Mouse (Mus musculus) liver, embryonic 12.5 days (tissue): Measurements from ENCODE around the gene Slc30a3. TPM values are rescaled to one million over a fixed set of nuclear protein-coding genes. Genes with fewer than 3 reads are reported as not detected.
A peak's percentile ranks its signal among the peaks of the same experiment; 100 is the strongest.
"Not testable (repeated sequence)": the region's sequence is repeated elsewhere in the genome, so short reads cannot be mapped to it uniquely, and the experiment has no call there.

Experiments used
- ATAC-seq: fragments of 200-750 bp; cut with Nextera tagmentation; 2 replicates; pipeline ENCODE4 v1.8.0; 2017; ENCODE audit warnings: moderate number of reproducible peaks, mild to moderate bottlenecking, moderate library complexity
- H3K27ac ChIP-seq: fragments of 300-500 bp; sonication (generic); 2 replicates; pipeline ENCODE4 v1.5.1; 2016; ENCODE audit warnings: mild to moderate bottlenecking
- H3K27me3 ChIP-seq: fragments of 300-500 bp; sonication (generic); replicated peaks from 2 replicates; pipeline ENCODE4 v1.6.1; 2016; ENCODE audit warnings: mild to moderate bottlenecking, moderate library complexity
- H3K36me3 ChIP-seq: fragments of 300-500 bp; sonication (generic); 2 replicates; pipeline ENCODE4 v1.6.1; 2016; ENCODE audit warnings: mild to moderate bottlenecking, moderate library complexity
- H3K4me1 ChIP-seq: fragments of 300-500 bp; sonication (generic); 2 replicates; pipeline ENCODE4 v1.6.1; 2016
- H3K4me2 ChIP-seq: fragments of 300-500 bp; sonication (generic); 2 replicates; pipeline ENCODE4 v1.6.1; 2016; ENCODE audit warnings: mild to moderate bottlenecking, moderate library complexity
- H3K4me3 ChIP-seq: fragments of 300-500 bp; sonication (generic); 2 replicates; pipeline ENCODE4 v1.5.1; 2016; ENCODE audit warnings: mild to moderate bottlenecking, moderate library complexity
- H3K9ac ChIP-seq: fragments of 300-500 bp; sonication (generic); 2 replicates; pipeline ENCODE4 v1.6.1; 2016; ENCODE audit warnings: mild to moderate bottlenecking, moderate library complexity
- H3K9me3 ChIP-seq: fragments of 300-500 bp; sonication (generic); replicated peaks from 2 replicates; pipeline ENCODE4 v1.6.1; 2016; ENCODE audit warnings: mild to moderate bottlenecking, moderate library complexity
- WGBS: fragments of 180-500 bp; shearing (Covaris S2); methylation state at CpG from one replicate; pipeline ENCODE4 v1.1.7; 2016; ENCODE audit not compliant: insufficient replicate concordance; 5-methylcytosine and 5-hydroxymethylcytosine counted together
- polyA plus RNA-seq: library from polyadenylated mRNA; unstranded; fragments of >200 nt; fragmentation: Nextera tagmentation; extraction: Ambion mirVana; gene quantifications from 2 replicates; pipeline ENCODE4 v1.2.1, GENCODE M21; 2016

Gene Slc30a3
- polyA plus RNA-seq, 1 experiment from 2014 or later, result 0.26 TPM

DNA sequence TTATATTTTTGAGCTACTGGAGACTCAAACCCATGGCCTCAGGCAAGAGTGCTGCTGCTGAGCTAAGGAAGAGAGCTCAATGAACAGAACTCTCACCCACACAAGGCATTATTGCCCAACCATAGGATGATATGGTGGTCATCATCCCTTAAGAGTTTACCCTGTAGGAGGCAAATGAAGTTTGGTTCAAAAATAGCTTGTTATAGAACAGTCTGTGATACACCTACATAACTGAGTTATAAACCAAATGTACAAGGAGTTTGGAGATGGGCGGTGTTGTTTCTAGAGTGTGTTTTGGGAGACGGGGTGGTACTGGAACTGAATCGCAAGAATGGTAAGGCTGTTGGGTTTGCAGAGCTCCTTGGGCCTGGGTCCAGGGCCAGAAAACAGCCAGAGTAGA is 38.2 kb downstream of the Slc30a3 start:
- Histone ChIP-seq H3K9ac (no peak overlapping the region), H3K27me3 (no peaks in the 10 kb centered on the region), H3K4me1 (no peaks in the 10 kb centered on the region), H3K9me3 (no peaks in the 10 kb centered on the region), H3K36me3 (peaks cover 98% of the 10 kb centered on the region), H3K27ac (no peak overlapping the region), H3K4me3 (no peak overlapping the region), H3K4me2 (no peak overlapping the region)
- no peak for ATAC-seq
- 82% methylated on average over 3 of the region's 3 CpGs for WGBS

DNA sequence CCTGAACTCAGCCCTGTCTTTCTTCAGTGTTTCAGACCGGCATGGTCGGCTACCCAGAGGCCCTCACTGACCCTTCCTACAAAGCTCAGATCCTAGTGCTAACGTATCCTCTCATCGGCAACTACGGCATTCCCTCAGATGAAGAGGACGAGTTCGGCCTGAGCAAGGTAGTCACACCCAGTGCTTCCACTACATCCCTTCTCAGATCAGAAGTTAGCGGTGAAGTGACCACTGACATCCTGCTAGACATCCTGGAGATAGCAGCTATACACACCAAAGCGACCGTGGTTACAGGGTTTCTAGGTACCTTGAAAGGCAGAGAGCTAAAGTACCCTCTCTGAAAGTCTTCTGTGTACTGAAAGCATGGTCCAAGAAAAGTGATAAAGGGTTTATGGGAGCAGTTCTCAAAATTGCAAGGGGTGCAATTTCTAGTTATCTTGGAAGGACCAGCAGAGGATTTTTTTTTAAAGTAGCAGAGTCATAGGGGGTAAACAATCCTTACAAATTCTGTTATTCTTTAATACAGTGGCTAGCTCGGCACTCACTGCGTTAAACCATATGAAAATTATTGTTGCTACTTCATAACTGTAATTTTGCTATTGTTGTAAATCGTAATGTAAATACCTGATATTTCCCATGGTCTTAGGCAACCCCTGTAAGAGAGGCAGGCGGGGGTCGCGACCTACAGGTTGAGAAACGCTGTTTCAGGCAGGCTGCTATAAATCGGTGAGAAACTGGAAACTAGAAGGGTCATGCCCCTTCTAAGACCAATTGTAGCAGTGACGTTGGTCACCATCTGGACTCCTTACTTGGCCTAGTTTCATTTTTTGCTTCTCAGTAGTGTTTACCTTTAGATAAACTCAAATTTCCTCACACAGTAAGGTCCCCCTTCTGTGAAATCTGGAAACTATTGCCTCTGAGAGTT is 52.6 kb downstream of the Slc30a3 start:
- H3K27ac ChIP-seq, result peak overlapping the region; percentile 78
- no peak; the same call in 1 of the 2 replicates for ATAC-seq
- WGBS, result 16% methylated on average over 19 of the region's 19 CpGs

GRCm38 (mm10) chr5:31054261-31055215 is 53.5 kb downstream of the Slc30a3 start, which contains the start of gene Cad:
Gene Cad (plus strand): TSS chr5:31054780.
- Histone ChIP-seq H3K9ac (peak within 1 kb of the TSS; percentile 88), H3K4me1 (peaks cover 42% of the 10 kb centered on the region), H3K27me3 (no peaks in the 10 kb centered on the region), H3K9me3 (no peaks in the 10 kb centered on the region), H3K4me2 (peak within 1 kb of the TSS; percentile 100), H3K27ac (peak within 1 kb of the TSS; percentile 78), H3K36me3 (peaks cover 38% of the 10 kb centered on the region), H3K4me3 (peak within 1 kb of the TSS; percentile 77)
- peak; percentile 97 for ATAC-seq
- WGBS, result 2% methylated on average over 64 of the region's 64 CpGs

More for the DNA sequence above, 52.6 kb downstream of the Slc30a3 start:
- Histone ChIP-seq H3K4me3 (peak overlapping the region; percentile 77), H3K4me1 (peaks cover 36% of the 10 kb centered on the region), H3K36me3 (peaks cover 47% of the 10 kb centered on the region), H3K4me2 (peak overlapping the region; percentile 100), H3K9me3 (no peaks in the 10 kb centered on the region), H3K9ac (peak overlapping the region; percentile 88), H3K27me3 (no peaks in the 10 kb centered on the region)

GRCm38 (mm10) chr5:31053728-31054127 is 54.3 kb downstream of the Slc30a3 start:
- Histone ChIP-seq H3K9ac (peak overlapping the region; percentile 88; the same call in 1 of the 2 replicates), H3K4me3 (peak overlapping the region; percentile 77), H3K4me1 (peaks cover 44% of the 10 kb centered on the region), H3K4me2 (peak overlapping the region; percentile 100), H3K36me3 (peaks cover 30% of the 10 kb centered on the region), H3K27ac (peak overlapping the region; percentile 78)
- 74% methylated on average over 4 of the region's 4 CpGs for WGBS
- not testable (repeated sequence) for H3K27me3 ChIP-seq, ATAC-seq, H3K9me3 ChIP-seq

- Histone ChIP-seq H3K4me1 (peaks cover 35% of the 10 kb centered on the region), H3K4me2 (no peak overlapping the region), H3K27me3 (no peaks in the 10 kb centered on the region), H3K36me3 (peaks cover 8% of the 10 kb centered on the region), H3K9ac (no peak overlapping the region), H3K4me3 (no peak overlapping the region), H3K9me3 (no peaks in the 10 kb centered on the region), H3K27ac (no peak overlapping the region)
- ATAC-seq, result no peak
Measured at GRCm38 (mm10) chr5:31050427-31050826, 57.6 kb downstream of the Slc30a3 start.

DNA sequence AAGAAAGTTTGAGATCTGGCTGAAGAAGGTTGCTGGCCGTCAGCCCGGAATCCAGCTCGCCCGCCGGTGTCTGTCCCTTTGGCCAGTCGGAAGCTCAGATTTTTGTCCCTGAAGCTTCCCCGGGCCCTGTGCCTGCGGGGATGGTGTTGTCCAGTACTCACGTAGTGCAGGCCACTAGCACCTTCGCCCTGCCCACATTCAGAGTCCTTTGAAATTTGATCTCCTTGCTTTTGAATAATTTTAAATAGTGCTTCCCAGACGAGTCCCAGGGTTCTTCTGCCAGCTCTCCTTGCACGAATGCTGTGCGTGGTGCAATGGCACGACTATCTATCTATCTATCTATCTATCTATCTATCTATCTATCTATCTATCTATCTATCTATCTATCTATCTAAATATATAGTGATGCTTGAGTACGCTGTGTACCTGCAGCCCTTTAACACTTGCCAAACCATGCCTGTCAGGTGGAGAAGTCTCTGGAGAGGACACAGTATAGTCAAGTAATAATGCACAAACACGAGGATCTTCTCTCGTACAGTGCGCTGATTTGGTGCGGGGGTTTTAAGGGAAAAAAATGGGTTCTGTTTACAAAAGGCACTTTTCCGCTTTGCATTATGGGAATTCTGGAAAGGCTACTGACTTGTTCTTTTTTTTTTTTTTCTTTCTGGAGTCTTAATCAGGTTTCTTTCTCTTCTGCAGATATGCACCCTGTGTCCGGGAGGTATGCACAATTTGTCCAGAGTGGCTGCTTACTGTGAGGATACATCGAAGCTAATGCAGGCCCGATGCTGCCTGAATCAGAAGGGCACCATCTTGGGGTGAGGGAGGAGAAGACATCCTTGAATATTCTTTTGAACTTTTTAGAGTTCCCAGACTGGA is 59.0 kb downstream of the Slc30a3 start, which contains the start of gene Slc5a6:
Gene Slc5a6, minus strand, starts transcription at position 162 of the 879 bp plus-strand sequence.
- Histone ChIP-seq H3K36me3 (peaks cover 16% of the 10 kb centered on the region), H3K4me1 (peaks cover 30% of the 10 kb centered on the region), H3K27ac (peak within 1 kb of the TSS; percentile 92), H3K27me3 (no peaks in the 10 kb centered on the region), H3K9ac (peak within 1 kb of the TSS; percentile 84), H3K4me2 (peak within 1 kb of the TSS; percentile 97), H3K9me3 (no peaks in the 10 kb centered on the region), H3K4me3 (peak within 1 kb of the TSS; percentile 81)
- peak; percentile 14 for ATAC-seq
- WGBS, result 1% methylated on average over 23 of the region's 23 CpGs

DNA sequence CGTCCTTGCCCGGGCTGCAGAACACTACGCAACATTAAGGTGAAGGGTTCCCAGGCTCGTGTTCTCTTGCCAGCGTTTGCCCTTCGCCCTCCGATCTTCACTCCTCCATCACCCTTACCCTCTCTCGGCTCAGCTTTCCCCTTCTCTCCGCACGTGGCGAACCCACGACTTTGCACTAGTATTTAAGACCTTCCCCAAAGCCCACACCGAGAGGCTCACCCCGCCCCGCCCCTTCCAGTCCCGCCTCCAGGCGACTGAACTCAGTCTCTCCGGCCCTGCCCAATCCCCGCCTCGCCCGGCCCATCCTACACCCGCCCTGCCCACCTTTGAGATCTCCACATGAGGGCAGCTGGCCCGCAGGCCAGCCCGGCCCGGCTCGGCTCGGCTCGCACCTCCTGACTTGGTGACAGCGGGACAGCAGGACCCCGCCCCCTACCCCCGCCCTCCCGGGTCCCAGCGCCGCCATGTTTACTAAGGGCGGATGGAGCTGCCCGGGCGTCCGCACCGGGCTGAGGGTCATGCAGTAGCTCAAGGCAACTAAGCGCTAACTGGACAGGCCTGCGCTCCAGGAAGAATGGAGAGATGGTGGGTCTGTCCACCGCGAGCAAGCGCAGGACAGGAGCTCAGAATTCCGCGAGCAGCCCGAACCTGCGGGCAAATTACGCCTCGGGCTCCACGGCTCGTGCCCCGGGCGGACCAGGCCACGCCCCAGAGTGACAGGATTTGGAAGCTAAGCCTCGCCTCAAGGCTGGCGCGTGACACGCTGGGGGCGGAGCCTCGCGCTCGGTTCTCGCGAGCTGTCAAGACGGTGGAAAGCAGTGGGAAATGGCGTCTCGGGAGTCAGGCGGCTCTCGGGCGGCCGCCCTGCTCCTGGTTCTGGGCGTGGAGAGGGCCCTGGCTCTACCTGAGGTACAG is 59.9 kb downstream of the Slc30a3 start, which contains the start of gene Atraid:
Gene Atraid, plus strand, starts transcription at position 465 of the 915 bp plus-strand sequence.
- ATAC-seq, result peak; percentile 95
- Histone ChIP-seq H3K27ac (peak within 1 kb of the TSS; percentile 92), H3K9me3 (no peaks in the 10 kb centered on the region), H3K9ac (peak within 1 kb of the TSS; percentile 84), H3K36me3 (peaks cover 25% of the 10 kb centered on the region), H3K27me3 (no peaks in the 10 kb centered on the region), H3K4me2 (peak within 1 kb of the TSS; percentile 97), H3K4me3 (peak within 1 kb of the TSS; percentile 81), H3K4me1 (peaks cover 27% of the 10 kb centered on the region)
- under 1% methylated on average over 73 of the region's 73 CpGs for WGBS

DNA sequence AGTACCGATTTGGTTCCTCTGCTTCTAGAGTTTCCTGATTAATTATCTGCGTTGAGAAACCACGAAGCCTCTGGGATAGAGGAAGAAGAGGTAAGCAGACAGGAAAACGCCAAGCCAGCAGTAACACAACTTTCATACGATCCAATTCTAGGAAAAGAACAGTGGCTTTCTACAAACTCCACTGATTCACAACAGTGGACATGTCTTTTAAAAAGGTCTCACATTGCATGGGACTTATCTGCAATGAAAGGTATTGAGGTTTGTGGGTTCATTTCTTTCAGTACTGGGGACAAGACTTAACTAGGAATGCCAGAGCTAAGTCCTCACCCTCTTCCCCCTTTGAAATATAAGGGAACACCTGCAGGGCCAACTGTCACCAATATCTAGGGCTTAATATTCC is 61.0 kb downstream of the Slc30a3 start:
- Histone ChIP-seq H3K36me3 (peaks cover 27% of the 10 kb centered on the region), H3K27me3 (no peaks in the 10 kb centered on the region), H3K9me3 (no peaks in the 10 kb centered on the region), H3K9ac (peak overlapping the region; percentile 84), H3K4me3 (peak overlapping the region; percentile 81), H3K4me2 (peak overlapping the region; percentile 97), H3K4me1 (peaks cover 27% of the 10 kb centered on the region), H3K27ac (no peak overlapping the region)
- 12% methylated on average over 5 of the region's 5 CpGs for WGBS
- no peak for ATAC-seq

DNA sequence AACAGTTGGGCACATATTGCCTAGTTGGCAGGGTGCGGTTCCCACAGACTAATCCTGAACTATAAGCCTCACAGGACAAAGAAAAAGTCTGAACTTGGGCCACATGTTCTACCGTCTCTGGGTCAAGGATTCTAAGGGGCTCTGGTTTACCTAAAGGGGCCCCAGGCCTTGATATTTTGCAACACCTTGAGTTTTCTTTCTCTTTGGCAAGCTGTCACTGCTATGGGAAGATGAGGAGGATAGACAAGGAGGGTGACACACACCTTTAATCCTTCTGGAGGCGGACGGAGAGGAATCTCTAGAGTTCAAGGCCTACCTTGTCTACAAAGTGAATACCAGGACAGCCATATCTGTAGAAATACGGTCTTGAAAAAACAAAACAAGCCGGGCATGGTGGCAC is 61.6 kb downstream of the Slc30a3 start:
- Histone ChIP-seq H3K4me1 (peaks cover 27% of the 10 kb centered on the region), H3K27ac (no peak overlapping the region), H3K9me3 (no peaks in the 10 kb centered on the region), H3K27me3 (no peaks in the 10 kb centered on the region), H3K4me3 (no peak overlapping the region), H3K4me2 (peak overlapping the region; percentile 97; the same call in 1 of the 2 replicates), H3K36me3 (peaks cover 32% of the 10 kb centered on the region), H3K9ac (no peak overlapping the region)
- 88% methylated on average over 6 of the region's 6 CpGs for WGBS
- ATAC-seq, result no peak

- 77% methylated on average over 7 of the region's 7 CpGs for WGBS
- Histone ChIP-seq H3K36me3 (peaks cover 62% of the 10 kb centered on the region), H3K4me1 (no peaks in the 10 kb centered on the region; the same call in 1 of the 2 replicates), H3K4me2 (no peak overlapping the region), H3K9ac (no peak overlapping the region), H3K4me3 (no peak overlapping the region), H3K27ac (no peak overlapping the region), H3K9me3 (no peaks in the 10 kb centered on the region), H3K27me3 (no peaks in the 10 kb centered on the region)
- no peak for ATAC-seq
Measured at GRCm38 (mm10) chr5:31038171-31038845, 69.7 kb downstream of the Slc30a3 start.
